In genomic region chr1:90750169-90750568, GRCm38 (mm10) we compare ENCODE assay signal across 9 mouse cellular contexts.
DNase-seq lines count a peak whose midpoint lies in the region; ATAC-seq and TF ChIP-seq lines count a peak whose summit lies in the region.
"Had no signal": no experiment of that assay in that cellular context is flagged by ENCODE, and none has a peak within 500 bp of the region (broad histone marks: within the 10 kb centered on the region; RNA-seq: fewer than 3 reads in every experiment).

No protein-coding gene starts in this region.

- no peaks in the 10 kb centered on the region for H3K9me3 ChIP-seq in intestine, embryonic 14.5 days (ENCODE audit: control insufficient read depth, low read length)
- no peaks in the 10 kb centered on the region for H3K9me3 ChIP-seq in intestine, postnatal 0 days (ENCODE audit: control insufficient read depth)
- no peaks in the 10 kb centered on the region for H3K9me3 ChIP-seq in heart, embryonic 13.5 days
- H3K9me3 ChIP-seq: neural tube, embryonic 13.5 days had no signal

- no peak for ATAC-seq in intestine, embryonic 14.5 days (replicated peaks; ENCODE audit: low FRiP score, low TSS enrichment, low read depth)
- no peak for ATAC-seq in intestine, postnatal 0 days
- ATAC-seq in heart, embryonic 13.5 days (ENCODE audit: extremely low read depth, insufficient number of reproducible peaks, low FRiP score, low TSS enrichment), result no peak
- ATAC-seq in activated CD4-positive, CD25-positive, alpha-beta regulatory T cell, adult 4 months, result no peak

- H3K27ac ChIP-seq in intestine, embryonic 14.5 days (ENCODE audit: low read depth), result peak overlapping the region; percentile 7; the same call in 1 of the 2 replicates
- no peak overlapping the region for H3K27ac ChIP-seq in intestine, postnatal 0 days (ENCODE audit: low read depth, low read length)
- H3K27ac ChIP-seq in heart, embryonic 13.5 days (replicated peaks), result 0 out of 2 replicates have a peak overlapping the region, but pooled peaks have one; percentile 14
- H3K27ac ChIP-seq: neural tube, embryonic 13.5 days had no signal

- TF ChIP-seq CTCF in intestine, postnatal 0 days (IDR thresholded peaks at IDR 0.05; ENCODE audit: low read depth), result no peak; the same call in 1 of the 2 replicates

- H3K36me3 ChIP-seq in intestine, embryonic 14.5 days (ENCODE audit: control insufficient read depth, insufficient read depth, low read length), result no peaks in the 10 kb centered on the region
- no peaks in the 10 kb centered on the region for H3K36me3 ChIP-seq in intestine, postnatal 0 days (ENCODE audit: control insufficient read depth, insufficient read depth)
- no peaks in the 10 kb centered on the region for H3K36me3 ChIP-seq in heart, embryonic 13.5 days
- H3K36me3 ChIP-seq: neural tube, embryonic 13.5 days had no signal

- WGBS in intestine, embryonic 14.5 days, result 44% methylated on average over 8 of the region's 8 CpGs
- 62% methylated on average over 8 of the region's 8 CpGs for WGBS in intestine, postnatal 0 days
- WGBS in heart, embryonic 13.5 days, result 50% methylated on average over 8 of the region's 8 CpGs

- no peak overlapping the region for H3K4me3 ChIP-seq in intestine, embryonic 14.5 days (ENCODE audit: low read depth, low read length)
- no peak overlapping the region for H3K4me3 ChIP-seq in intestine, postnatal 0 days (ENCODE audit: low read depth, low read length)
- no peak overlapping the region for H3K4me3 ChIP-seq in heart, embryonic 13.5 days
- H3K4me3 ChIP-seq: neural tube, embryonic 13.5 days had no signal

- H3K27me3 ChIP-seq in intestine, embryonic 14.5 days (replicated peaks; ENCODE audit: control insufficient read depth, insufficient read depth, low read length), result no peaks in the 10 kb centered on the region
- H3K27me3 ChIP-seq in intestine, postnatal 0 days (replicated peaks; ENCODE audit: control insufficient read depth, insufficient read depth, low read length), result no peaks in the 10 kb centered on the region
- H3K27me3 ChIP-seq in heart, embryonic 13.5 days (replicated peaks), result no peaks in the 10 kb centered on the region
- H3K27me3 ChIP-seq: neural tube, embryonic 13.5 days had no signal

- peaks cover 48% of the 10 kb centered on the region for H3K4me1 ChIP-seq in intestine, embryonic 14.5 days (replicated peaks; ENCODE audit: control insufficient read depth, insufficient read depth, low read length)
- H3K4me1 ChIP-seq in intestine, postnatal 0 days (replicated peaks; ENCODE audit: control insufficient read depth, insufficient read depth, low read length), result no peaks in the 10 kb centered on the region
- peaks cover 43% of the 10 kb centered on the region for H3K4me1 ChIP-seq in heart, embryonic 13.5 days

- no peak for DNase-seq in intestine, embryonic 14.5 days (ENCODE audit: low spot score)
- DNase-seq in embryo, embryonic 11.5 days (ENCODE audit: low read depth, low spot score), result peak; percentile 50
- DNase-seq in lung, postnatal 14 days, result peak; percentile 19
- no peak for DNase-seq in thymus, postnatal 10 days (ENCODE audit: low spot score in 2 of 2)
- DNase-seq in spleen, postnatal 36 days (ENCODE audit: low spot score in 2 of 2), result no peak

- H3K4me2 ChIP-seq in intestine, embryonic 14.5 days (ENCODE audit: low read length), result no peak overlapping the region
- H3K4me2 ChIP-seq in intestine, postnatal 0 days (replicated peaks; ENCODE audit: low read depth), result no peak overlapping the region
- no peak overlapping the region for H3K4me2 ChIP-seq in heart, embryonic 13.5 days
- H3K4me2 ChIP-seq: neural tube, embryonic 13.5 days had no signal

- no peak overlapping the region for H3K9ac ChIP-seq in intestine, embryonic 14.5 days (ENCODE audit: low read length)
- H3K9ac ChIP-seq in intestine, postnatal 0 days (ENCODE audit: low read depth, low read length), result no peak overlapping the region
- H3K9ac ChIP-seq in heart, embryonic 13.5 days, result no peak overlapping the region
- H3K9ac ChIP-seq: neural tube, embryonic 13.5 days had no signal

Comparison
In these comparisons a context has a peak if more than half of its experiments do, and no peak if none do; other contexts are left out.
1. DNase-seq: peak in embryo, embryonic 11.5 days (single experiment) and lung, postnatal 14 days (single experiment); none in intestine, embryonic 14.5 days (single experiment), thymus, postnatal 10 days (0 of 2) and spleen, postnatal 36 days (0 of 2).